Mouse (Mus musculus) inflammation-experienced regulatory T-cells, adult 6 months (primary cell): ENCODE results near the gene Iqgap2. TPM values are rescaled to one million over a fixed set of nuclear protein-coding genes. Genes with fewer than 3 reads are reported as not detected.
A peak's percentile ranks its signal among the peaks of the same experiment; 100 is the strongest.

Source experiments
- ATAC-seq: one replicate; pipeline ENCODE4 v1.8.0; 2017
- polyA plus RNA-seq, 3 experiments: library from polyadenylated mRNA; unstranded; fragments of 100-300 nt; shearing (Covaris generic); gene quantifications; one replicate each; pipeline ENCODE4 v1.2.1; 2017

The Iqgap2 gene
- polyA plus RNA-seq, 3 experiments from 2014 or later, result 12.7 to 20.0 (median 13.9) TPM

DNA sequence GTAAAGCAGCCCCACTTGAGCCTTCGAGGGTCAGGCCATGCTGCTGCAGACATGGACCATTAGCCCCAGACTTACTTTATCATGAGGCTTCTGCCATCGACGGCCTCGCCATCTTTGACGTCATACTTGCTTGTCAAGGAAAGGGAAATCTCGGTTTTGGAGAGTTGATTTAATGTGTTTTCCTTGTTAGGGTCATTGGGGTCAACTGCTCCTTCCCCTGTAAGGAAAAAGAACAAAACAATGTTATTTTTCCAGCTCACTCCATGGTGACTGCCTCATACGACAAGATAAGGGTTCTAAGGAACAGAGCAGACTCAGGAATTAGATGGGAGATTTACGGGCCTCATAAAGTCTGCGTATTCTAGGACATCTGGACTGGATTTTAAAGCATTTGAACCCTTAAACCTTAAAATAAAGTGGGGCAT lies 245.0 kb downstream of the Iqgap2 start:
- no peak for ATAC-seq

DNA sequence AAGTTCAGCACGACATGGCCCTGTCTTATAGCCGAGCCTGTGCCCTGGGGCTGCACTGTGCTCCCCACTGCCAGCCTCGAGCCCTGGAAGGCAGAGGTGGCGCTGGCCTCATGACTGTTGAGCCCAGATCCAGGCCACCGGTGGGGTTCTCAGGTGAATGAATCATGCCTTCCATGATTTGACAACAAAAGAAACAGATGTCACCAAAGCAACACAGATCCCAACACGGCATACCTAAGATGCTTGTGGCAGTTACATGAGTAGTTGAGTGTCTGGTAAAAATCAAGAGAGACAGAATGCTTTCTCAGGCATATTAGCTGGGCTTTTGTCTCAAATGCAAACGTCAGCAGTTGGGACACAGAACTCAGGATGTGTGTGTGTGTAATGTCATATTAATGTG lies 248.0 kb downstream of the Iqgap2 start:
- ATAC-seq, result no peak

DNA sequence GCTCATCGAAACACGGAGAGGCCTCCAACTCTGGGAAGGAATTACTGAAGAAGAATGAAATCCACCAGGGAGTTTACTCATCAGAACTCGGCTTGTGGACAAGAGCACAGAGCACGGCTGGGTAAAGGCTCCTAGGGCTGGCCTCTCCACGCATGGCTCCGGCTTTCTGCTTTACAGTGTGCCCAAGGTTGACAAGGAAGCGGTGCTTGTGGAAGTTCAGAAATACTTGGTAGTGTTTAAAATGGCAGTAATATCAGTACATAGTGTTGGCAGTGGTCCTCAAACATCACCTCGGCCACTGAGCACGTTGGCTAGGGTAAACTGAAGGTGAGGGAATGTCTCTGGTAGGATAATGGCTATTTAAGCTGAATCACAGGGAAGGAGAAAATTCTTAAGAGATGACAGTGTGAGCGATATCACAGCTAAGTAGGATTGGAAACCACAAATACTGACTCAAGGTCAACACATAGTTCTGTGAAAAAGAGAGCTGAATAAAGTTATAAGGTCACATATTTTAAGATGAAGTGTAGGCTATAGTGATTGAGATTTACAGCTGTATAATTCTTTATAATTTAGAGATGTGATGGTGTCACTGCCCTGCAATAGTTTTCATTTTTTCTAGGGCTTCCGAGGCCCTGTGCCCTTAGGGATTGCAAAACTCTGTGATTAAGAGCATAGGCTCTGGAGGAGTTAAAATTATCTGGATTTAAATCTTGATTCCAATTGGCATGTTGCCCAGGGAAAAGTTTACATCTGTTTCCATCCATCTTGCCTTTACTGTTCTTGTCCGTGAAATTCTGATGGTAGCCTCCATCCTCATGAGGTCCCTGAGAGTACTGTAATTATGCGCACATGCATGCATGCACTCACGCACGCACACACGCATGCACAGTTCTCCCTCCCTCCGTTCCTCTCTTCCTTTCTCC lies 250.4 kb downstream of the Iqgap2 start:
- ATAC-seq, result no peak

DNA sequence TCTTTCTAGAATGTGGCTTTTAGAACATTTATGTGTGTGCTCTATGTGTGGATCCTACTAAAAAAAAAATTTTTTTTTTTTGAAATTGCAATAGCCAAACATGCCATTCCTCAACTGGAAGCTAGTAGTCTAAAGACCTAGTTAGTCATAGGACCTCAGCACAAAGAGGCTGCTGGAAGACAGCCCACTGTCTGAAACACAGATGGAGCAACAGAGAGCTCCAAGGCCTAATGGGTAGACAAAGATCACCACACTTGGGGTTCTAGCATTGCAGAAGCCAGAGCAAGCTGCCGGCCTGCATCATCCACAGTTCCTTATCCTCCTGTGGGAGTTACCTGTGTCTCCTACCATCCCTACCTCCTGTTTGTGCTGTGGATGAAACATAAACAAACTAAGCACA lies 251.3 kb downstream of the Iqgap2 start:
- no peak for ATAC-seq

DNA sequence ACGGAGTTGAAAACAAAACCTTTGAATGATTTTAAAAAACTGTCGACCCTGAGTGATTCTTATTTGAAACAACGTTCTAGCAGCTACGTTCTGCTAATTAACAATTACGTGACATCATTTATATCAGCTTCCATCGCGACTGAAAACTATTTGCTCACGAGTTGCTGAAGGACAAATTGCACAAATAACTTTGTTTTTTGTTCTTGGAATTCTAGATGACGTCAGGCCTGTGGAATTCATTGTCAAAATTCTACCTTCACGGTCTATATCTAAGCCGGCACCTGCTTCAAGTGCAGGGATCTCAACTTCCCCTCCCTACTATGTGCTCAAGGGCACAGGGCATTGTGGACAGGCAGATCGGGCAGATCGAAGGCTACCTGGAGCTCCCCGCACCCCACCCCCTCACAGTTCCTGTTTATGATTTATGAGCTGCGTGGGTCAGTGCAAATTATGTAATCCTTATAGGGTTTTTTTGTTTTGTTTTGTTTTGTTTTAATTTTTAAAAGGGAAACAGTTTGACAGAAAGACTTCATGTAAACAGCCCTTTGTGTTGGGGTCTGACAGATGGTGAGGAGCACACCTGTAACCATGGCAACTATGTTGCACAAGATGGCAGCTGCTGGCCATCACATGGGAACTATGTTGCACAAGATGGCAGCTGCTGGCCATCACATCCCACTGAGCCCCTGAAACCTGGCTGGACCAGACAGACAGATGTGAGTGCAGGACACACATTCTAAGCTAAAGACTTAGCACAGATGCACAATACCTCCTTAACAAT lies 252.2 kb downstream of the Iqgap2 start:
- ATAC-seq, result no peak

DNA sequence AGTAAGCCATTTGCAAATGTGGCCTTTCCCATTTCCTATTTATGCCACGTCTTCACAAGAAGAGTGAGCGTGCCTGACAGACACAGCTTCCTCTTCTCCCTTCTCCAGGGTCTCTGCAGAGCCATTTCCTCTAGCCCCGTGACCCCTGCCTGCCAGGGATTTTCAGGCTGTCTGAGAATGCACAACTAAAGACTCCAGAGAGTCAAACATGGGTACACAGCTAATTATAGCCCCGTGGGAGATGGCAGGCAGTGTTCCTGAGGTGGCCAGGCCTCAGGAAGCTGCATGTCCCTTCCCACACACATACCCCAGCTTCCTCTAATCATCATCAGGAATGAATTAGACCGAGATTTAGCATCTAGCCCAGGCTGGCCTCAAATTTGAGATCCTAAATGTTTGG lies 252.8 kb downstream of the Iqgap2 start:
- ATAC-seq, result no peak

DNA sequence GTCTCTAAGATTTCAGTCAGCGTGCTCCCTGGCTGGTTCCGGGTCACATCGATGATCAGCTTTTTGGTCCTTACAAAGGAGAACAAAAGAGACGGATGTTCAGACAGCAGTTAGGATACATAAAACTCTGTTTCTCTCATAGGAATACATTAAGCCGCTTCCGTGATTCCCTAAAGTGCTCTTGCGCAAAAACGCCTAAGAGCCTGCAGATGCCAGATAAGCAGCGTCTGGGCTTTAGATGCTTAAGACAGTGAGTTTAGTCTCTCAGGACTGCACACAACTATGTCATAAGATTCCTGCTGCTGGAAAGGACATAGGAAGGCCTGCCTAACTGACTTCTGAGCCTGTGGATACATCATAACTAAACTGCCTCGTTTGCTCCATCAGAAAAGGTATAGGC lies 254.0 kb downstream of the Iqgap2 start:
- no peak for ATAC-seq

DNA sequence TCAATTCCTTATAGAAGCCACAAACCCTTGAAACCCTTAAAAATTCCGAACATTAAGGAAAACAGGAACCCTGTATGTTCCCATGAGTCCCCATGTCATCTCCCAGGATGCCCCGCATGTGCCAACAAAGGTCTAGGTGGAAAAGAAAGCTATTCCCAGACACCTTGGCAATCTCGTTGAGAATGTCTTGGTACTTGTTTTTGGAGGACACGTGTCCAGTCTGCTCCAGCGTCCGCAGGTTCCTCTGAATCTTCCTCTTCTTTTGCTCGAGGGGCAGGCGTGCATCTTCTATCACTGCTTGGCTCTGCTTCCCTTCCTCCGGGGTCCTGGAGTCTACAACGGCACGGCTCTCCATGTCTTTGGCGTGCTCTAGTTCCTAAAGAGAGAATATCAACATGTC lies 256.4 kb downstream of the Iqgap2 start:
- ATAC-seq, result no peak

DNA sequence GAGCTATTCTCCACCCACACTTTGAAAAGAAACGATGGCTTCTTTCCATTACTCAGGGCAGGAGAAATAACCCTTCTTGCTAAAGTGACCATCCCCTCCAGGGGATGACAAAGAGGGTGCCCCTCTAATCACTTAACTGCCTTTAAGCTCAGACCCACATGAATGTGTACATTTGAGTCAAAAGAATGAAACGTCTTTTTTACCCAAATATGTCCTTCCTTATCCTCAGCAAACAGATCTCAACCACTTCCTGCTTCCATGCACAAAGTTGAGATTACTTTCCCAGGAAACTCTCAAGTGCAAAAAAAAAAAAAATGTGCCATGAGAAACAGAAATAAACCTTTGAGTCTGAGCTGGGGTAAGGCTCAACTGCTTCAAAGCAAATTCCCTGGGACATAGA lies 257.3 kb downstream of the Iqgap2 start:
- no peak for ATAC-seq

DNA sequence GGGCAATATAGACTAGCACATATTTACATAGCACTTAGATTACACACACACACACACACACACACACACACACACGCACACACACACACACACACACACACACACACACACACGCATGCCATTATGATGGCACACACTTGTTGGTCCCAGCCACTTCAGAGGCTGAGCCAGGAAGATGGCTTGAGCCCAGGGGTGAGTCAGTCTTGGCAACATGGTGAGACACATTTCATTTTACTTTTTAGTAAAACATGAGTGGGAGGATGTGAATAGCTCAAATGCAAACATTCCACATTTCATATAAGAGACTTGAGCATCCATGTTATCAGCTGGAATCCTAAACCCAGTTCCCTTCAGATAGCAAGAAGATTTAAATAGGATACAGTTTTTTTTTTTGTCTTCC lies 258.3 kb downstream of the Iqgap2 start:
- no peak for ATAC-seq

DNA sequence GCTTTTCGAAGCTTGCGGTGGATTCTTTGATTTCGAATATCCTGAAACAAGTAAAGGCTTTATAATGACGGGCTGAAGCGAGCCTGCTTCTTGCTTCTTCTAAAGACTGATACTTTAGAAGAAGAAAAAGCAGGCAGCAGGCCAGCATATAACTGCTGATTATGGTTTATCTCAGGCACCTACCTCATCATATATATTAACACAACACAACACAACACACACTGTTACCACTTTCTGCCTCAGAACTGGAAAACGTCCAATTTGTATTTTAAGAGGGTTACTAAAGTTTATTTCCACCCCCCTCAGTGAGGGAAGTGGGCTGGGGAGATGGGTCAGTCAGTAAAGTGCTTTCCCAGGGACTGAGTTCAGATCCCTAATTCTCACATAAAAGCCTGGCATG lies 259.6 kb downstream of the Iqgap2 start:
- ATAC-seq, result no peak

DNA sequence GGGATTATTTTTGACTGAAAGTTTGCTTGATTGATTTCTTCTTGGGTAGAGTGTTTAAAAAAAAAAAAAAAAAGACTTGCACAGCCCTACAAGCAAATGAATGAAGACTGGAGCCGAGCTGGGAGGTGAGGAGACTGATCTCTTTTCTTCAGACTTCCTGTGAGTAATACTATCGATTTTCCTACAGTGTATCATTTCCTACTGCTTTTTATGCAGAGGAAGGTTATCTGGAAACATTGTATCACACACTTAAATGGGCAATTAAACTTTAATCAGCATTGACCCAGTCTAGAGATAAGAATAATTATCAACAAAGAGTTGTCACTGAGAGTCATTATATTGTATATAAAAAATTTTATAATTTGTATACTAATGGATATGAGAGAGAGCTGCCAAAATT lies 261.0 kb downstream of the Iqgap2 start:
- no peak for ATAC-seq

DNA sequence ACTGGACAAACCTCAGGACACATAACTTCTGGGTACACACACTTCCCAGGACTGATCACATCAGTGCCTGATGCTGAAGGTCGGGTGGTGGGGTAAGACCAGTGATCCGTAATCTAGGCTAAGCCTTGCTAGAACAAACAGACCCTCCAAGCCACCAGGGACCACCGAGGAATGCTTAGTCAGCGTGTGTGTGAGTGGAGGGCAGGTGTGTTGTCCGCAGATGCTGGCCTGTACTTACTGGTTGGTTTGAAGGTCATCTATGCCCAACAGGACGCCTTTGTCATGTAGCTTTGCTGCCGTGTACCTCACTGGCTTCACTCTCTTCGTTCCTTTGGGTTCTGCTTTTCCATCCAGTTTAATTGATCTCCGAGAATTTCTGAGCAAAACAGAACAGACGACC lies 262.0 kb downstream of the Iqgap2 start:
- no peak for ATAC-seq

DNA sequence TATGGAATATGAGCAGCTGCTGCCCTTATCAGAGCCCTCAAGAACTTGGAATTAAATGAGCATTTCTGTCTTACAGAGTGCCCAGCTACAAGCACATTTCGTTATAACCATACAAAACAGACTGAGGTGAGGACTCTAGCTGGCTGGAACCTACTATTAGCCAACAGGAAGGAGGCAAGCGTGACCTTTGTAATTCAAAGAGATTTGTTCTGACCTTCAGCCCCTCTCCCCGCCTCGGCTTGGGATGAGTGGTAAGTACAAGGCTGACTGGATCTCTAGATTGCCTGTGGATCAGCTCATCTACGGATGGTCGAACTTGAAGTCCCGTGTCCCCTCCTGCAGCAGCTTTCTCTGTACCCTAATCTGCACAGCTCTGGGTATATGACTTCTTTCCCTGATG lies 265.0 kb downstream of the Iqgap2 start:
- ATAC-seq, result no peak

DNA sequence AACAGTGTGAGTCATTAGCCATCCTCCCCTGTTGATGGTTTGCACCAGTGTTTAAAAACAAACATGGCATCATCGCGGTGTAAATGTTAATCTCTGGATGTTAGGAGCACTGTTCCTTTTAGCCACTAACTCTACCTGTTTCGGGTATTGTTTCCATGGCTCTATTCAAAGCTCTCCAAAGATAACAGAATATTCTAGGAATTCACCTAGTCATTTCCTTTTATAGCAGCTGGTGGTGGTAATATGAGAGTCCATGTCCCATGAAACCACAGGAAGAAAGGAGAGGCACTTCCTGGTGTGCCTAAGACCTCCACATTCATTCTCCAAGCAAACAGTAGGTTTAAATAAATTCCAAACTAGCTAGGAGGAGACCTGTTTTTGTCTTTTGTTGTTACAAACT lies 268.7 kb downstream of the Iqgap2 start:
- ATAC-seq, result no peak

DNA sequence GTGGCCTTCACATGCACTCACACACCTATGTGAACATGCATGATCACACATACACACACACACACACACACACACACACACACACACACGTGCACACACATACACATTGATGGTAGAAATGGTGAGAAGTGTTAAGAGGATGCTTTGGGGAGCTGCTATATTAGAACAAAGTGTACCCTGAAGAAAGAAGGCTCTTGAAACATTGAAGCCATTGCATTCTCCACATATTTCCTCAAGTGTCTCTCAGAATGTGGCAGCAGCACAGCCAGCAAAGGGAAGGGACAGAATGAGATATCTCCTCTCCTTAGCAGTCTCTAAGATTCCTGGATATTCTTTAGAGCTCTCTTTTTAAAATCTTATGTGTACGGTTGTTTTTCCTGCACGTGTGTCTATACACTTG lies 270.2 kb downstream of the Iqgap2 start:
- ATAC-seq, result no peak

DNA sequence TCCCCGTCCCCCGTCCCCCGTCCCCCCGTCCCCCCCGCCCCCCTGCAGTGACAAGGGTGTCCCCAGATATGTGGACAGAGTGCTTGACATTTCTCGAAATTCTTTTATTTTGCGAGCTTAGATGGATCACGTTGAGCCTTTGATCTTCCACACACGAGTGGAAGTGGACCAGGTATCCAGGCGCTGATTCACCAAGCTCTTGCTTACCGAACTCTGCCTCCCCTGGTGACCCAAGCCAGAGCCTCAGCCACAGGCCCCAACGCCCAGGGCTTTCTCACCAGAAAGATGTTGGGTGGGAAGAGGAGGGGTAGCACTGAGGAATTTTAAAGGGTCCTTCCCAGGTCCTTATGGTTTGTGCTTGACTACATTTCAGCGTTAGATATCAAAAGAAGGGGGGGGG lies 272.9 kb downstream of the Iqgap2 start:
- ATAC-seq, result no peak

DNA sequence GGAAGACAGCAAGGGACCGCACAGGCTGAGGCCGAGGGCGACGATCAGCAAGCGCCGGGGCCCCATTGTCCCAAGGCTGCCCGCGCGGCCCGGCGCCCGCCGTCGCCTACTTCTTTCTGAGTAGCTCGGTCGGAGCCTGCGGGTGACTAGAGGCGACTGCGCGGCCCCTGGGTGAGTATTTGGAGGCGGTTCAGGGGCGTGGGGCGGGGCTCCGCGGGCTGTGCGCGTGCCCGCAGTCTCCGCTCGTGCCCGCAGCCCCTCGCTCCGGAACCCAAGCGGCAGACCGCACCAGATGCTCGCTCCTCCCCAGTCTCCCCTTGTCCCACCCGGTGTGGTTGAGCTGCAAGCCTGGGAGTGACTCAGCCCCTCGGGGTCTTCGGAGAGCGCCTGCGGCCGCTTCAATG lies 273.4 kb downstream of the Iqgap2 start, which contains the start of gene F2r:
TSS of gene F2r (minus strand) at position 179 of the 404 bp plus-strand sequence.
- peak; percentile 86 for ATAC-seq

DNA sequence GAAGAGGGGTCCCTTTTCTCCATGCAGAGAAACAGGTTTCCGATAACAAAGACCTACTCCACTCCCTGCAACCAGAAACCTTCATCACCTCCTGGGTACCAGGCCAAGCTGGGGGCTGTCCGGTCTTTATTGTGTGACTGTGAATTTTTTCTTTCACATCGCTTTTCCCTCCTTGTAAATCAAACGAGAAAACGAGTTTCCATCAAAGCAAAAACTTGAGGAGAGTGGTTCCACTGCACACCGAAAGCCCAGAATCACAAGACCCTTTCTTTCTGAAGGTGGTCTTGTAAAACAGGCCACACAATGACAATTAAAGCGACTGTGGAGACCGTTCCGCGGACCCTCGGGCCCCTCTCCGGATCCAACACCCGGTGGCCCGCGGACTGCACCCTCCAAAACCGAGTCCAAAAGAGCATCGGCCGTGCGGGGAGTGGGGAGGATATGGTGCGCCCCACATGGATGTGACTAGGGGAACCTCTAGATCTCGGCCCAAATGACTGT lies 274.0 kb downstream of the Iqgap2 start:
- ATAC-seq, result peak; percentile 55

DNA sequence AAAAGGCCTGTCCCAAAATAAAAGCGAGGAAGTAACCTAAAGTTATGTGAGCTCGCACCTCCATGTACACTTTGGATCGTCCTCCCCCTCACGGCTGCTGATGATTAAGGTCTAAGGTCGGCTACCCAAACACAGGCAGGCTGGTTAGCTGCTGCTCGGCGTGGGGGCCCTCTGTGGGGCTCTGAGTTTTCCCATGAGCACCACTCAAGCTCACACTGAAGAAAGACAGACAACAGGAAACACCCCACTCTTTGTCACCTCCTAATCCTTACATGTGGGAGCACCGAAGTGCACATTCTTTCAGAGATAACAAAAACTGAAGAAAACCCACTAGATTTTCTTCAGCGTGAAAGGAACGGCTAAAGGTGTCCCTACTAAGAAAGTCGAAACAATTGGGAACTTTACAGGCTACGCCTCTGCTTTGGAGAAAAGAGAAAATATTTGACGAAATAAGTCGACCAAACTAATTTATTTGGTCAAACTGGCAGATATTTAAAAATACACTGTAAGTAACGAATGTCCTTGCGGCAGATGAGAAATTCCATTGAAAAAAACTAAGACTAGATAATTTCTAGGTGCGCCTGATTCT lies 274.5 kb downstream of the Iqgap2 start:
- ATAC-seq, result peak; percentile 41

DNA sequence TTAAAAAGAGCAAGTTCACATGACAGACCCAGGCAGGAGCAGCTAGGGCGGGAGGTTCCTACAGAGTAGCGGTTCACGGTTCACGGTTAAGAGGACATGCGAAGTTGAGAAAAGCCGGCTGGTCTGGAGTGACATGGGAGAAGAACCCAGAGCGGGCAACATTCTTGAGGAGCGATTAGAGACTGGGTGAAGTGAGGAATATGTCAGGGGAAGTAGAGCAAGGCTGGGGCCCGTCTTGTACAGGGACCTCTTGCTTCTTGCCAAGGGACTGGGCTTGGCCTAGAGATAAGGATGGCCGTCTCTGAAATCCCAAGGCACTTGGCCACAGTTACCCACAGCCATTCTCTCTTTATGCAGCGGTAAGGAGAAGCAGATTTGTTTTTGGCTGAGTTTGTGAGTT lies 275.2 kb downstream of the Iqgap2 start:
- ATAC-seq, result no peak

DNA sequence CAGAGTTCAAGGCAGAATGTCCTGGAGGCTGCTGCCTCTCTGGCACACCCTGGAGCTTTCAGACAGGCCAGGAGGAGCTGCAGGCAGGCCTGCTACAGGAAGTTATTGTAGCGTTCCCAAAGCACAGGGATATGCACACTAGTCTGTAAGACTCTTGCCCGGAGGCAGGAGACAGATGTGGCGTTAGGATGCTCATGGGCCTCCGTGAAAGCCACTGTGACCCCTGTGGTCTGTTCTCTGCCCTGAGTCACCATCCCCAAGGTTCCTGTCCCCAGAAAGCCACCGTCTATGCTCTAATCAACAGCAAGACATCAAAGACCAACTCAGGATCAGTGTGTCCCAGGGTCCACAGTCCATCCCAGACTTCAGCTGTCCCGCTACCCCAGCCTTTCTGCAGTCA lies 277.0 kb downstream of the Iqgap2 start:
- no peak for ATAC-seq

DNA sequence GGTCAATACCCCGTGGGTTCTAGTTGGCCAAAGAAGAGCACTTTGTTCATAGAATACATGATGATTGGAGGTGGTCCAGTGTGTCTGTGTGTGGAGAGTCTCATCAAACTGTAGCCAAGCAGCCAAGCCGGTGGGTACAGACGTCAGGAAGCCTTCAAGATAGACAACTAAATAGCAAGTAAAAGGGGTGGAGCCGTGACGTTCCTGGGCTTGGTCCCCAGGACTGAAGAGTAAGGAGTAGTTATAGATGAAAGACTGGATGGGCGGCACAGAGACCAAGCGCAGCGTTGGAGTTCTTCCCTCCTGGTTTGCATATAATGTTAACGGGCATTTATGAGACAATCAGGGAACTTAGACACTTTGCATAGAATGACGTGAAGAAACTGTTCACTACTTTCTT lies 279.5 kb downstream of the Iqgap2 start:
- no peak for ATAC-seq
